Mouse (Mus musculus): ENCODE results near the gene Ica1.

Gene Ica1

GRCm38 (mm10) chr6:8638122-8638521, 140.2 kb downstream of the Ica1 start:
- DNase-seq: no peak

GRCm38 (mm10) chr6:8632701-8633100, 145.6 kb downstream of the Ica1 start:
- no peak for DNase-seq

- DNase-seq: no peak
Observed at GRCm38 (mm10) chr6:8631986-8632632, 146.2 kb downstream of the Ica1 start.

- no peak for DNase-seq
Observed at GRCm38 (mm10) chr6:8631362-8631761, 146.9 kb downstream of the Ica1 start.

- DNase-seq: no peak
Observed at GRCm38 (mm10) chr6:8630531-8630930, 147.8 kb downstream of the Ica1 start.

- DNase-seq: no peak
Observed at GRCm38 (mm10) chr6:8628715-8629267, 149.5 kb downstream of the Ica1 start.

- no peak for DNase-seq
Observed at GRCm38 (mm10) chr6:8628226-8628625, 150.1 kb downstream of the Ica1 start.

- DNase-seq: no peak
Observed at GRCm38 (mm10) chr6:8623045-8623444, 155.2 kb downstream of the Ica1 start.

- peak; percentile 86 for DNase-seq
Observed at GRCm38 (mm10) chr6:8619582-8620350, 158.5 kb downstream of the Ica1 start.

- DNase-seq: no peak
Observed at GRCm38 (mm10) chr6:8617369-8617768, 160.9 kb downstream of the Ica1 start.

GRCm38 (mm10) chr6:8591665-8592064, 186.6 kb downstream of the Ica1 start:
- DNase-seq: no peak

GRCm38 (mm10) chr6:8583892-8584291, 194.4 kb downstream of the Ica1 start:
- DNase-seq: no peak

- DNase-seq: peak; percentile 47
Observed at GRCm38 (mm10) chr6:8582377-8582776, 195.9 kb downstream of the Ica1 start.

All from cerebellum, adult 9-11 months (tissue).